Mouse (Mus musculus) adrenal gland, postnatal 10 days (tissue): ENCODE results near the gene Tspyl3. TPM values are rescaled to one million over a fixed set of nuclear protein-coding genes. Genes with fewer than 3 reads are reported as not detected.
A peak's percentile ranks its signal among the peaks of the same experiment; 100 is the strongest.

Source experiments
- DNase-seq: peaks from one replicate; pipeline ENCODE4 v3.0.0; 2021; ENCODE audit warnings: mixed read lengths
- total RNA-seq, 2 experiments: library from RNA; stranded (reverse); gene quantifications; 2 replicates each; pipeline ENCODE4 v1.2.3; 2021

Gene Tspyl3
- total RNA-seq, 2 experiments from 2014 or later = 4.2 to 5.5 TPM

DNA sequence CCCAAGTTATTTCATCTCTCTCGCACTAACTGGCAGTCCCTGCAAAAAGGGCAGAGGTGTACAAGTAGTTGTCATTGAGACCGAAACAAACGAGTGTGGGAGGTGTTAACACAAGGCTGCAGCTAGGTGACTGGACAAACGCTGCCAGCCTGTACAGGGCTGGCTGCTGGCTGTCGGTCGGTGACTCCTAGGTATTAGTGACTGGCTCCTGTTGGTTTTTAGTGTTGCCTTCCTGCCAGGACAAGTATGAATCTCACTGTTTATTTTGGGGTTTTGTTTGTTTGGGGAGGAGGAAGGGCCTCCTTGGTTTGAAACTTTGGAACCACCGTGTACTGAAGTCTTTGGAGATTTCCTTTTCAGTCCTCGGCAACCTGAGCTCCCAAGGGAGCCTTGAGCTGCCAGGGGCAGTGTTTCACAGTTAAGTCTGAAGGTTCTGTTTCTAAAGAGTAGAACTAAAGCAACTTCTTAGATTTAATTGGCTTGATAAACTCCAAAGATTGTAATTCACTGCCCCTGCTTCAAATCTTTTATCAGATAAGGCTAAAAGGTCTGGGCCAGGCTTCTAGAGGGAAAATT, 49.2 kb downstream of the Tspyl3 start:
- DNase-seq = peak; percentile 57

Other genes starting within 250 kb of the Tspyl3 start
- 10 to 100 TPM; 88.4 to 94.3 TPM for gene Pdrg1, start 210.0 kb downstream of the Tspyl3 start, total RNA-seq
- gene Xkr7, start 193.6 kb downstream of the Tspyl3 start, total RNA-seq = 1 to 10 TPM; 1.3 to 1.5 TPM
- gene Ccm2l, start 159.5 kb downstream of the Tspyl3 start, total RNA-seq = 10 to 100 TPM; 15.8 to 23.7 TPM
- 1 to 10 TPM; 2.4 to 3.2 TPM for gene Hck, start 117.0 kb downstream of the Tspyl3 start, total RNA-seq
- 10 to 100 TPM; 88.3 to 96.8 TPM for gene Tm9sf4, start 64.1 kb downstream of the Tspyl3 start, total RNA-seq
- gene Plagl2, start 16.0 kb upstream of the Tspyl3 start, total RNA-seq = 10 to 100 TPM in 1 of 2 experiments, 1 to 10 TPM in 1; 8.5 to 11.8 TPM
- gene Pofut1, start 16.1 kb upstream of the Tspyl3 start, total RNA-seq = 10 to 100 TPM; 24.2 to 38.0 TPM
- 10 to 100 TPM; 18.6 to 20.2 TPM for gene Kif3b, start 66.0 kb upstream of the Tspyl3 start, total RNA-seq
- gene Asxl1, start 120.4 kb upstream of the Tspyl3 start, total RNA-seq = 10 to 100 TPM; 23.5 to 30.9 TPM